Mouse (Mus musculus): ENCODE measurements around the gene Gm13277.
A peak's percentile ranks its signal among the peaks of the same experiment; 100 is the strongest.
"Not testable (repeated sequence)": the region's sequence is repeated elsewhere in the genome, so short reads cannot be mapped to it uniquely, and the experiment has no call there.

The Gm13277 gene

DNA sequence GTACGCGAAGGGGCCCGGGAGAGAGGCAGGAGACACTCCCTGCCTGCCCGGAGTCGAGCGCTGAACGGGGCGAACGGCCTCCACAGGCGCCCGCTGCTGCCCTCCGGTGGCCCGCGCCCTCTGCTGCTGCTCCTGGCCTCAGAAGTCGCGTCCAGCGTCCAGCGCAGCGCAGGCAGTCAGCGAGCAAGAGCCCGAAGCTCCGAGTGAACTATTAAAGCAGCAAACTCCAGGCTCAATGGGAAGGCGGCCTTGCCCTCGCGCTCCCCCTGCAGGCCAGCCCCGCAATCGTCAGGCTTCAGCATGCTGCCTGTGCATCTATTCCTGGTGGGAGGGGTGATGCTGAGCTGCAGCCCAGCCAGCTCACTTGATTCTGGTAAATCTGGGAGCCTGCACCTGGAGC, 3.0 kb upstream of the Gm13277 start, which contains the start of gene Gm13276:
TSS of gene Gm13276 (plus strand) at position 301 of the 400 bp plus-strand sequence.
- DNase-seq (ENCODE audit: low spot score): not testable (repeated sequence)

DNA sequence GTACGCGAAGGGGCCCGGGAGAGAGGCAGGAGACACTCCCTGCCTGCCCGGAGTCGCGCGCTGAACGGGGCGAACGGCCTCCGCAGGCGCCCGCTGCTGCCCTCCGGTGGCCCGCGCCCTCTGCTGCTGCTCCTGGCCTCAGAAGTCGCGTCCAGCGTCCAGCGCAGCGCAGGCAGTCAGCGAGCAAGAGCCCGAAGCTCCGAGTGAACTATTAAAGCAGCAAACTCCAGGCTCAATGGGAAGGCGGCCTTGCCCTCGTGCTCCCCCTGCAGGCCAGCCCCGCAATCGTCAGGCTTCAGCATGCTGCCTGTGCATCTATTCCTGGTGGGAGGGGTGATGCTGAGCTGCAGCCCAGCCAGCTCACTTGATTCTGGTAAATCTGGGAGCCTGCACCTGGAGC, 2.8 kb downstream of the Gm13277 start, which contains the start of gene Gm13278:
TSS of gene Gm13278 (plus strand) at position 301 of the 400 bp plus-strand sequence.
- DNase-seq (ENCODE audit: low spot score): not testable (repeated sequence)

DNA sequence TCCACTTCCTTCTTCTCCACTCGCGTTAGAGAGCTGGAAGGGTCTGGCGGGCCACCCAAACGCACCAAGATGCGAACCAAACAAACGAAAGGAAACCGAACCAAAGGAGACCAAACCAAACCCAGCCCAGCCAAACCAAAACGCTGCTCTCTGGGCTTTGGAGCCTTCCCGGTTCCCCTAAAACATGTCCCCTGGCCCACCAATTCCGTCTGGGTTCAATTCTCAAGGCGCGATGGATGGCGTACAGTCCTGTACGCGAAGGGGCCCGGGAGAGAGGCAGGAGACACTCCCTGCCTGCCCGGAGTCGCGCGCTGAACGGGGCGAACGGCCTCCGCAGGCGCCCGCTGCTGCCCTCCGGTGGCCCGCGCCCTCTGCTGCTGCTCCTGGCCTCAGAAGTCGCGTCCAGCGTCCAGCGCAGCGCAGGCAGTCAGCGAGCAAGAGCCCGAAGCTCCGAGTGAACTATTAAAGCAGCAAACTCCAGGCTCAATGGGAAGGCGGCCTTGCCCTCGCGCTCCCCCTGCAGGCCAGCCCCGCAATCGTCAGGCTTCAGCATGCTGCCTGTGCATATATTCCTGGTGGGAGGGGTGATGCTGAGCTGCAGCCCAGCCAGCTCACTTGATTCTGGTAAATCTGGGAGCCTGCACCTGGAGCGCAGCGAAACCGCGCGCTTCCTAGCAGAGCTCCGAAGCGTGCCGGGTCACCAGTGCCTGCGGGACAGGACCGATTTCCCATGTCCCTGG, 5.7 kb downstream of the Gm13277 start, which contains the start of gene Gm13275:
TSS of gene Gm13275 (plus strand) at position 552 of the 740 bp plus-strand sequence.
- DNase-seq (ENCODE audit: low spot score): peak; percentile 57

DNA sequence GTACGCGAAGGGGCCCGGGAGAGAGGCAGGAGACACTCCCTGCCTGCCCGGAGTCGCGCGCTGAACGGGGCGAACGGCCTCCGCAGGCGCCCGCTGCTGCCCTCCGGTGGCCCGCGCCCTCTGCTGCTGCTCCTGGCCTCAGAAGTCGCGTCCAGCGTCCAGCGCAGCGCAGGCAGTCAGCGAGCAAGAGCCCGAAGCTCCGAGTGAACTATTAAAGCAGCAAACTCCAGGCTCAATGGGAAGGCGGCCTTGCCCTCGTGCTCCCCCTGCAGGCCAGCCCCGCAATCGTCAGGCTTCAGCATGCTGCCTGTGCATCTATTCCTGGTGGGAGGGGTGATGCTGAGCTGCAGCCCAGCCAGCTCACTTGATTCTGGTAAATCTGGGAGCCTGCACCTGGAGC, 8.7 kb downstream of the Gm13277 start, which contains the start of gene Gm13279:
TSS of gene Gm13279 (plus strand) at position 301 of the 400 bp plus-strand sequence.
- not testable (repeated sequence) for DNase-seq (ENCODE audit: low spot score)

DNA sequence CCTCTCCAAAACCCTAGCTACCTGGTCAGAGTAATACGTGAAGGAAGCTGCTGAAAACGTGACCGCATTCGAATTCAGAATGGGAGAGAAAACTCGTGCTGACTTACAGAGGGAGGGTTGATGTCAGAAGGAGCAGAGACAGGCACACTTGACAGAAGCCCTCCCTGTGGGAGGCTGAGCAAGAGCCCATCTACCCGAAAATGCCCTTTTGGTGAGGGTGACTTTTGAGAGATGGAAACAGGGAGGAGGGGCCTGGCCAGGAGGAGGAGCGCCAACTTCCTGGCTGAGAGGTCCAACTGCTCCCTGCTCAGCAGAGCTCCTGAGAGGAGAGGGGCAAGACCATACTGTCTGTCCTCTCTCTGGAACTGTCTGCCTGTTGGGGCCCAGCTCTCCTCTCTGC, 10.9 kb downstream of the Gm13277 start, which contains the start of gene Gm13285:
TSS of gene Gm13285 (plus strand) at position 301 of the 400 bp plus-strand sequence.
- not testable (repeated sequence) for DNase-seq (ENCODE audit: low spot score)

DNA sequence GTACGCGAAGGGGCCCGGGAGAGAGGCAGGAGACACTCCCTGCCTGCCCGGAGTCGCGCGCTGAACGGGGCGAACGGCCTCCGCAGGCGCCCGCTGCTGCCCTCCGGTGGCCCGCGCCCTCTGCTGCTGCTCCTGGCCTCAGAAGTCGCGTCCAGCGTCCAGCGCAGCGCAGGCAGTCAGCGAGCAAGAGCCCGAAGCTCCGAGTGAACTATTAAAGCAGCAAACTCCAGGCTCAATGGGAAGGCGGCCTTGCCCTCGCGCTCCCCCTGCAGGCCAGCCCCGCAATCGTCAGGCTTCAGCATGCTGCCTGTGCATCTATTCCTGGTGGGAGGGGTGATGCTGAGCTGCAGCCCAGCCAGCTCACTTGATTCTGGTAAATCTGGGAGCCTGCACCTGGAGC, 14.5 kb downstream of the Gm13277 start, which contains the start of gene Gm13287:
TSS of gene Gm13287 (plus strand) at position 301 of the 400 bp plus-strand sequence.
- not testable (repeated sequence) for DNase-seq (ENCODE audit: low spot score)

DNA sequence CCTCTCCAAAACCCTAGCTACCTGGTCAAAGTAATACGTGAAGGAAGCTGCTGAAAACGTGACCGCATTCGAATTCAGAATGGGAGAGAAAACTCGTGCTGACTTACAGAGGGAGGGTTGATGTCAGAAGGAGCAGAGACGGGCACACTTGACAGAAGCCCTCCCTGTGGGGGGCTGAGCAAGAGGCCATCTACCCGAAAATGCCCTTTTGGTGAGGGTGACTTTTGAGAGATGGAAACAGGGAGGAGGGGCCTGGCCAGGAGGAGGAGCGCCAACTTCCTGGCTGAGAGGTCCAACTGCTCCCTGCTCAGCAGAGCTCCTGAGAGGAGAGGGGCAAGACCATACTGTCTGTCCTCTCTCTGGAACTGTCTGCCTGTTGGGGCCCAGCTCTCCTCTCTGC, 16.8 kb downstream of the Gm13277 start, which contains the start of gene Gm13288:
TSS of gene Gm13288 (plus strand) at position 301 of the 400 bp plus-strand sequence.
- DNase-seq (ENCODE audit: low spot score): not testable (repeated sequence)

DNA sequence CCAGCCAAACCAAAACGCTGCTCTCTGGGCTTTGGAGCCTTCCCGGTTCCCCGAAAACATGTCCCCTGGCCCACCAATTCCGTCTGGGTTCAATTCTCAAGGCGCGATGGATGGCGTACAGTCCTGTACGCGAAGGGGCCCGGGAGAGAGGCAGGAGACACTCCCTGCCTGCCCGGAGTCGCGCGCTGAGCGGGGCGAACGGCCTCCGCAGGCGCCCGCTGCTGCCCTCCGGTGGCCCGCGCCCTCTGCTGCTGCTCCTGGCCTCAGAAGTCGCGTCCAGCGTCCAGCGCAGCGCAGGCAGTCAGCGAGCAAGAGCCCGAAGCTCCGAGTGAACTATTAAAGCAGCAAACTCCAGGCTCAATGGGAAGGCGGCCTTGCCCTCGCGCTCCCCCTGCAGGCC, 17.3 kb downstream of the Gm13277 start:
- peak; percentile 5 for DNase-seq (ENCODE audit: low spot score)

DNA sequence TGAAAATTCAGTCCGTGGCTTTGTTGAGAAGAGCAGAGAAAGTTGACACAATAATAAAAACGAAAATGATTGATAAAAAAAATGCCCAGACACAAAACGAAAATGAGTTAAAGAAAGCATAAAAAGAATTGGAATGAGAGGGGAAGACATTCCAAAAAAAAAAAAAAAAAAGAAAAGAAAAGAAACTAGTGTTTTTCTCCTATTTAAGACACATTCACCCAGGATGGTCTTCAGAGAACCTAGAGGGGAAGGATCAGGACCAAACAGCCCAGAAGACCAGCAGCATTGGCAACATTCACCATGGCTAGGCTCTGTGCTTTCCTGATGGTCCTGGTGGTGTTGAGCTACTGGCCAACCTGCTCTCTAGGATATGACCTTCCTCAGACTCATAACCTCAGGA, 27.5 kb downstream of the Gm13277 start, which contains the start of gene Ifna7:
TSS of gene Ifna7 (plus strand) at position 301 of the 400 bp plus-strand sequence.
- no peak for DNase-seq (ENCODE audit: low spot score)

DNA sequence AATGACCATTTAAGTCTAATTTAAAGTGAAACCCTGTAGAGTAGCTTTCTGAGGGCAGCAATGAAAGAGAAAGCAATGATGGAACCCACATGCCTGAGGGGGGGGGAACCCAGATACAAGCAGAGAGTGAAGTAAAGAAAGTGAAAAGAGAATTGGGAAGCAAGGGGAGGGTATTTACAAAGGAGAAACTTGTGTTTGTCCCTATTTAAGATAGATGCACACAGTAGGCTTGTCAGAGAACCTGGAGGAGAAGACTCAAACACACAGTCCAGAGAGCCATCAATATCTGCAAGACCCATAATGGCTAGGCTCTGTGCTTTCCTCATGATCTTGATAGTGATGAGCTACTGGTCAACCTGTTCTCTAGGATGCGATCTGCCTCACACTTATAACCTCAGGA, 31.2 kb downstream of the Gm13277 start, which contains the start of gene Ifna11:
TSS of gene Ifna11 (plus strand) at position 301 of the 400 bp plus-strand sequence.
- DNase-seq (ENCODE audit: low spot score): no peak

DNA sequence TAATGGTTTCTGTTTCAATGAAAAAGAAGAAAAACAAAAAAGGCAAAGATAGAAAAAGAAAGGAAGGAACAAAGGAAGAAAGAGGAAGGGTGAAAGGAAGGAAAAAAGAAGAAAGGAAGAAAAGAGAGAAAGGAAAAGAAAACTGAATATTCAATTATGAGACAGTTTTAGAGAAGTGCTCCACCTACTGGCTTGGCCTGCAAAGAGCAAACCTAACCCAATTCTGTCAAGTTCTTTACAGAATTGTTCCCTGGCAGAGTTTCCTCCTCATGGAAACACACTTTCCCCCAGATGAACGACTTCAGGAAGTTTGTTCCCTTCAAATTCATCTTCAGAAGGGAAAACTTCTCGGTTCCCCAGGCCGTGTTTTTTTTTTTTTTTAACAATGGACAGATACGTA, 34.6 kb downstream of the Gm13277 start:
- peak; percentile 8 for DNase-seq (ENCODE audit: low spot score)

DNA sequence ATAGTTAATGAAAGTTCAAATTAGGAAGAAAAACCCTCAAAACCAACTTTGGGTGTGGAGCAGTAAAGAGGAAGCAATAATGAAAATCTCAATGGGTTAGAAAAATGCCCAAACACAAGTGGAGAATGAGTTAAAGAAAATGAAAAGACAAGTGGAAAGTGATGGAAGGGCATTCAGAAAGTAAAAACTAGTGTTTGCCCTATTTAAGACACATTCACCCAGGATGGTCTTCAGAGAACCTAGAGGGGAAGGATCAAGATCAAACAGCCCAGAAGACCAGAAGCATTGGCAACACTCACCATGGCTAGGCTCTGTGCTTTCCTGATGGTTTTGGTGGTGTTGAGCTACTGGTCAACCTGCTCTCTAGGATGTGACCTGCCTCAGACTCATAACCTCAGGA, 38.7 kb downstream of the Gm13277 start, which contains the start of gene Ifna6:
TSS of gene Ifna6 (plus strand) at position 301 of the 400 bp plus-strand sequence.
- not testable (repeated sequence) for DNase-seq (ENCODE audit: low spot score)

DNA sequence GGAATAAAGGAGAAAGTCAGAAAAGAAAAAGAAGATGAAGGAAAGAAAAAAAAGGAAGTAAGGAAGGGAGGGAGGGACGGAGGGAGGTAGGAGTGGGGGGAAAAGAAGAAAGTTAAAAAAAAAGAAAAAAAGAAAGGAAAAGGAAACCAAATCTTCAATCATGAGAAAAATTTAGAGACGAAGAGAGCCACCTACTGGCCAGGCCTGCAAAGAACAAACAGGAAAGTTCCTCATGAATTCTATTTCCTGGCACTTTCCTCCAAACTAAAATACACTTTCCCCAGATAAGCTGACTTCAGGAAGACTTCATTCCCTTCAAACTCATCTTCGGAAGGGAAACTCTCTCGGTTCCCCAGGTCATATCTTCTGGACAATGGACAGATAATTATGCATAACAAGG, 42.1 kb downstream of the Gm13277 start:
- DNase-seq (ENCODE audit: low spot score): peak; percentile 16

DNA sequence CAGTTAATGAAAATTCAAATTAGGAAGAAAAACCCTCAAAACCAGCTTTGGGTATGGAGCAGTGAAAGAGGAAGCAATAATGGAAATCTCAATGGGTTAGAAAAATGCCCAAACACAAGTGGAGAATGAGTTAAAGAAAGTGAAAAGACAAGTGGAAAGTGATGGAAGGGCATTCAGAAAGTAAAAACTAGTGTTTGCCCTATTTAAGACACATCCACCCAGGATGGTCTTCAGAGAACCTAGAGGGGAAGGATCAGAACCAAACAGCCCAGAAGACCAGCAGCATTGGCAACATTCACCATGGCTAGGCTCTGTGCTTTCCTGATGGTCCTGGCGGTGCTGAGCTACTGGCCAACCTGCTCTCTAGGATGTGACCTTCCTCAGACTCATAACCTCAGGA, 46.8 kb downstream of the Gm13277 start, which contains the start of gene Ifna5:
TSS of gene Ifna5 (plus strand) at position 301 of the 400 bp plus-strand sequence.
- not testable (repeated sequence) for DNase-seq (ENCODE audit: low spot score)
